Mouse (Mus musculus) lung, adult 2 months (tissue): Measurements from ENCODE around the gene Epas1. TPM values are rescaled to one million over a fixed set of nuclear protein-coding genes. Genes with fewer than 3 reads are reported as not detected.

Experiments used
- DNase-seq: peaks from one replicate; pipeline ENCODE4 v3.0.0; 2022
- H3K4me1 ChIP-seq: fragments of 200-500 bp; 2 replicates; pipeline ENCODE4 v1.6.1; 2011; ENCODE audit warnings: low read length; ENCODE audit not compliant: control insufficient read depth, insufficient read depth
- H3K4me3 ChIP-seq: fragments of 200-500 bp; replicated peaks from 2 replicates; pipeline ENCODE3; 2011; ENCODE audit warnings: low read depth, mild to moderate bottlenecking, control low read depth, low read length; ENCODE audit errors: extremely low read depth
- CTCF ChIP-seq: fragments of 200-500 bp; IDR thresholded peaks from 2 replicates; pipeline ENCODE4 v1.5.1; 2011; ENCODE audit warnings: mild to moderate bottlenecking, low read length, control low read depth; ENCODE audit not compliant: insufficient read depth
- POLR2A ChIP-seq: fragments of 200-500 bp; IDR thresholded peaks from 2 replicates; pipeline ENCODE4 v1.6.1; 2011; ENCODE audit warnings: low read depth, mild to moderate bottlenecking, control low read depth, low read length, borderline replicate concordance; ENCODE audit errors: extremely low read depth
- WGBS: fragments of 180-500 bp; shearing (Covaris S2); methylation state at CpG from one replicate; pipeline ENCODE4 v1.1.7; 2018; 5-methylcytosine and 5-hydroxymethylcytosine counted together
- polyA plus RNA-seq: library from polyadenylated mRNA; depleted of rRNA; stranded (reverse); fragments of >200 nt; gene quantifications from 2 replicates; pipeline ENCODE4 v1.2.3, GENCODE M21; 2012

Epas1 gene
- polyA plus RNA-seq, 1 experiment, result 943 TPM

DNA sequence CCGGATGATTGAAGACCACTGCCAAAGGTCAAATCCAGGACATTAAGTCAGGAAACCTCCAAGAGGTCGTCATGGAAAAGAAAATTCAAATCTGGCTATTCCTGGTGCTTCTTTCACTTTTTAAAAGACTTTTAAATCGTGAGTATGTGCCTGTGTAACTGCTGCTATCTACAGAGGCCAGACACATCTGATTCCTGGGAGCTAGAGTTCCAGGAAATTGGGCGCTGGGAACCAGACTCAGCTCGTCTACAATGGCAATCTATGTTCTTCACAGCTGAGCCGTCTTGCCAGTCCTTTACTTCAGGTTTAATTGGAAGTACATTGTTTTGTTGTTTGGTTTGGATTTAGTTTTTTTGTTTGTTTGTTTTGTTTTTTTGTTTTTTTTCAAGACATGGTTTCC, 22.2 kb upstream of the Epas1 start:
- WGBS, result 83% methylated on average over 6 of the region's 6 CpGs
- DNase-seq, result no peak
- Histone ChIP-seq H3K4me3 (no peak overlapping the region), H3K4me1 (peaks cover 7% of the 10 kb centered on the region)
- TF ChIP-seq POLR2A (no peak), CTCF (no peak)

DNA sequence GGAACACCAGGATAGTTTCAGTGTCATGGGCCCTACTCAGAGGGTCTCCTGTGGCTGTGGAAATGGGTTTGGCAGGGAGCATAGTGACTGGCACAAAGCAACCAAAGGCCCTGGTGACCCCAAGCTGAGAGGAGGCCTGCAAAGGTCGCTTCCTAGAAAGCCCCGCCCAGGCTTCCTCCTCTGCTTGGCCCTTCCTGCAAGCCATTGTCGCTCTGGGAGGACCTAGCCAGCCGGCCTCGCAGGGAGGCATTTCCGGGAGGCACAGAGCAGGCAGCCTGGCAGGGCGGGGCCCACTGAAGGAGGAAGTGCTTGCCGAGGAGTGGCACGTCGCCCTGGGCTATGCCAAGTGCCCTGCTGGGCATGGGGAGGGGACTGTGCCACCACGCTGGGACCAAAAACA, 21.5 kb upstream of the Epas1 start:
- no peak for TF ChIP-seq POLR2A
- peak; percentile 80 for DNase-seq
- no peak overlapping the region for H3K4me3 ChIP-seq
- 4% methylated on average over 11 of the region's 11 CpGs for WGBS
- H3K4me1 ChIP-seq, result peaks cover 7% of the 10 kb centered on the region

DNA sequence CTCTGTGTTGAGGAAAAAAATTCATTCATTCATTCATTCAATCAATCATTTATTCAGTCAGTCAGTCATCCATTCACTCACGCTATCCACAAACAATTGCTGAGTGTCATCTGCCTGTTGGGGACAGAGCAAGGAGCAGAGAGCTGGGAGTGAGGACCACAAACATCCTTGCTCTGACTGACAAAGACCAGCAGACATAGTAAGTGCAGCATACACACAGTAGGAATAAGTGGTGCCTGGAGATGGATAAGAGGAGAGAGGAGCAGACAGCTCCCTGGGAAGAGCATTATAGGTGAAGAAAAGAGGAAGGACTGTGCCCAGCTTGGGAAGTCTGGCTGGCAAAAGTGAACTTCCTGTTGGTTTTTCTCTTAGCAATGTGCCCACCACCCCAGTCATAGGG, 21.0 kb upstream of the Epas1 start:
- no peak for TF ChIP-seq CTCF
- no peak for TF ChIP-seq POLR2A
- H3K4me1 ChIP-seq, result peaks cover 7% of the 10 kb centered on the region
- no peak for DNase-seq
- no peak overlapping the region for H3K4me3 ChIP-seq
- WGBS, result 52% methylated on average over 1 of the region's 1 CpGs

DNA sequence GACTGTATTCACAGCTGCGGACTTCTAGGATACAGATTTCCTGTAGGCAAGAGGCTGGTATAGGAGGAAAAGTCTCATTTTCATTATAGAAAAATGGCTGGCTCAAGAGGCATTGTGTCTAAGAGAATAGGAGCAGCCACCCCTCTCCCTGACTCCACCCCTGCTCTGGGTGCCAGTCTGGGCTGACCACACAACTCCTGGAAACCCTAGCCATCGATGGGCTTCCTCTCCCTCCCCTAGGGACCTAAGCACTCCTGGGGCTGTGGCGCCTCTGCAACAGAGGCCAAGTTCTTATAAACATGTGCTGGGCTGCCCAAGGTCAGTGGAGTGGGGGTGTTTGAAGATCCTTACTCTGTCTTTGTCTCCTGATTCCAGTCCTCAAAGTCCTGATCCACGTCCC, 19.9 kb upstream of the Epas1 start:
- Histone ChIP-seq H3K4me3 (no peak overlapping the region), H3K4me1 (peaks cover 7% of the 10 kb centered on the region)
- 47% methylated on average over 4 of the region's 4 CpGs for WGBS
- no peak for DNase-seq
- TF ChIP-seq CTCF, result no peak
- no peak for TF ChIP-seq POLR2A

DNA sequence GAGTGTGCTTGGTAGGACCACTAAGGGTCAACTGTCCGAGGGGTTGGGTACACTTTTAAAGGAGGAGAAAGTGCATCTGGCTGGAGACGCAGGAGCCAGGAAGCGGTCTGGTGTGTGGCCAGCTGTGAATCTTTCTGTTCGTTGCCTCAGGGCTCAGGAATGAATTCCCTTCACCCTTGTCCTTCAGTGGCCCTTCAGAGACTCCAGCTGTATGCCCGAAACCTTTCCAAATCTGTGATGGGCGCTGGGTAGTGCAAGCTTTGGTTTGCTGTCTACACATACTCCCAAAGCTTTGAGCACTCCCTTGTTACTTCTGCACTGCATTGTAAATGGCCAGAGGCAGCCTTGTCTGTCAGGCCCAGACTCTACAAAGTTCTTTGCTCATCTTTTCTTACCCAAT, 15.0 kb upstream of the Epas1 start:
- DNase-seq, result no peak
- 66% methylated on average over 6 of the region's 6 CpGs for WGBS

DNA sequence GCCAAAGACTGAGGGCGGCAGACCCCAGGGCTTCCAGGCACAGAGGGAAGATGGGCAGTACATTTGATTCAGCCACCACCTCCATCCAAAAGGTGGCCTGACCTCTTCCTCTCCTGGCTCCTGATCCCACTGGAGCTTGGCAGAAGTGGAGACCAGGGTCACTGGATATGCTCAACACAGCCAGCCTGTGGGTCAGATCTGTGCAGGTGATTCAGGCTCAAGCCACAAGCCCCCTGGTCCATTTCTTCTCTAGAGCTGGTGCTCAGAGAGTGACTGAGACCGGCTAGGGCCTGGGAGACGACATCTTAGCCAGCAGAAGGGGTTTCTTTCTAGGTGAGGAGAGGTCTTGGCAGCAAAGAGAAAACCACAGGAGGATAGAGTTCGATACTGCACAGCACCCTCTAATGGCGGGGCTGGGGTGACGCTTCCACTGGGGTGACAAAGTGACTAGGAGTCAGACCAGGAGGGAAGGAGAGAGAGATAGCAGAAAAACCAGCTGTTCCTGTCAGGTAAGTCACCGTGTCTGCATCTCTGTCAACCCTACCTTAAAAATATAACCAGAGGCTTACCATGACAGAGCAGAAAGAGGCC, 10.1 kb upstream of the Epas1 start:
- no peak for TF ChIP-seq POLR2A
- peak; percentile 35; the same call in 1 of the 2 replicates for TF ChIP-seq CTCF
- 83% methylated on average over 7 of the region's 7 CpGs for WGBS

More for the DNA sequence above, 15.0 kb upstream of the Epas1 start:
- TF ChIP-seq POLR2A, result no peak
- H3K4me3 ChIP-seq, result no peak overlapping the region
- no peaks in the 10 kb centered on the region for H3K4me1 ChIP-seq

DNA sequence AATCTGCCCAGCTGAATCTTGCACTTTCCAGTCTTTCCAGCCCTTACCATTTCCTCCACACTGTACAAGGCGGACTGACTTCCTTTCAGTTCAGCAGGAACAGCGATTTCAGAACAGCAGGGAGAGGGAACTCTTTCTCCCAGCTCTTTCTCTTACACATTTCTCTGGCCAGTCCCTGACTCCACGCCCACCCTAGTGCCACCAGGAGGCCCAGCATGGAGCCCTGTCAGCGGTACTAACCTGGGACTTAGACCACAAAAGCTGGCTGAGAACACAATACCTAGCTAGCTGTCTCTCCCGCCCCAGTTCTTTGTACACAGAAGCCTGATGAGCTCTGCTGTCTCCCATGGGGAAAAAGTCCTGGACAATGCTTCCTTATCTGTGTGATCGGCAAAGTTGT, 8.6 kb upstream of the Epas1 start:
- no peak overlapping the region for H3K4me3 ChIP-seq
- TF ChIP-seq CTCF (no peak), POLR2A (no peak)
- 31% methylated on average over 6 of the region's 6 CpGs for WGBS
- DNase-seq, result peak; percentile 33
- H3K4me1 ChIP-seq, result peaks cover 2% of the 10 kb centered on the region

More for the DNA sequence above, 10.1 kb upstream of the Epas1 start:
- DNase-seq, result no peak
- H3K4me1 ChIP-seq, result peaks cover 2% of the 10 kb centered on the region
- no peak overlapping the region for H3K4me3 ChIP-seq

DNA sequence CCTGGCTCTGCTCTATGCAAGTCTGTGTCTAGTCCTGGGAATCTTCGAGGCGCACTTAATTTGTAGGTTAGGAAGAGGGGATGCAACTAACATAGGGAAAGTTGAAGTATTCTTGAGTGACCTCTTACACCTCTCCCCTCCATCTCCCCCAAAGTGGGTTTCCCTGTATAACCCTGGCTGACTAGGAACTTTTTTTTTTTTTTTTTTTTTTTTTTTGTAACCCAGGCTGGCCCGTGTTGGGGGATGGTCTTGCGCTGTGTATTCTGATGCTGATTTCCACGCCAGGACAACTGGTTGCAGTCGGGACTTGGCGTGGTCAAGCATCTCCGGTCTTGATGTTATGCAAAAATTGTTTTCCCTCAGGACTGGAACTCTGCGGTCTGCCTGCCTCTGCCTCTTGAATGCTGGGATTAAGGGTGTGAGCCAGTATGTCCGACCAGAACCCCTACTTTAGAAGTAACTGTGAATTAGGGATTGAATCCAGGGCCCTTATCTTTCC, 2.1 kb upstream of the Epas1 start:
- no peak overlapping the region for H3K4me3 ChIP-seq
- no peak for DNase-seq
- WGBS, result 88% methylated on average over 10 of the region's 10 CpGs
- TF ChIP-seq POLR2A (no peak), CTCF (no peak)
- H3K4me1 ChIP-seq, result peaks cover 6% of the 10 kb centered on the region

DNA sequence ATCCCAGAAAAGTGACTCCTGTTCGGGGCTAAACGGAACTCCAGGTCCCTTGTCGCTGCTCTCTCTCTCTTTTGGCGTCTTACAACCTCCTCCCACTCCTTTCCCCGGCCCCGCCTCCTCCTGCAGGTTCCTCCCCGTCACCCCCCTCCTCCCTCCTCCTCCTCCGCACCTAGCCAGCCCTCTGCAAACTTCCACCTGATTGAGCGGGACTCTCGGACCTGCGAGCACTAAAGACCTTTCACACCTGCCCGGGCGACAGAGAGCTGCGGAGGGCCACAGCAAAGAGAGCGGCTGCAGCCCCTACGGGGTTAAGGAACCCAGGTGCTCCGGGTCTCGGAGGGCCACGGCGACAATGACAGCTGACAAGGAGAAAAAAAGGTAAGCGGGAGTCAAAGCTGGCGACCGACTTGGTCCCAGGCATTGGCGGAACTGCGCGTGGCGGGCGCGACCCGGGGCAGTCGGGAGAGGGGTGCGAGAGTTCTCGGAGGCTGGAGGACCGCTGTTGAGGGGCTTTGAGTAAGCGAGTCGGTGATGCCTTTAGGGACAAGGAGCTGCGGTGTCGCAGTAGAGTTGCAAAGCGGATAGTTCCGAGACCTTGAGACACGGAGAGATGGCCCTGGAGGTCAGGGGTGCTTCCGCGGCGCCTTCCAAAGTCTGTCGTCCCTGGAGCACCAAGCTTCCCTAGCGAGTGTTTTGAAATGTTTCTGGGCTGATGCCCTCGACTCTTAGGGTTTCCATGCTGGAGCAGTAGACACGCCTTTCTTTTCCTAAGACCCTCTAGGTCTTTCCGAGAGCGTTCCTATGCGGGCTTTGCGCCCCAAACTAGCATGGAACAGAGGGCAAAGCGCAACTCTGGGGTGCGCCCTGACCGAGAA, 668 bp downstream of the Epas1 start:
- Histone ChIP-seq H3K4me3 (peak overlapping the region; percentile 89), H3K4me1 (peaks cover 6% of the 10 kb centered on the region)
- WGBS, result under 1% methylated on average over 55 of the region's 55 CpGs
- peak; percentile 80 for DNase-seq
- TF ChIP-seq CTCF (no peak), POLR2A (peak; percentile 83; the same call in 1 of the 2 replicates)
